Mouse (Mus musculus) MEL (cell line): ENCODE measurements around the gene Ctsd. TPM values are rescaled to one million over a fixed set of nuclear protein-coding genes. Genes with fewer than 3 reads are reported as not detected.

ENCODE experiments used
- DNase-seq: peaks from one replicate; pipeline ENCODE4 v3.0.0; 2011; ENCODE audit warnings: low read depth, low spot score
- H3K27ac ChIP-seq: 2 replicates; pipeline ENCODE4 v1.5.1; 2012; ENCODE audit warnings: low read depth, mild to moderate bottlenecking, control low read depth, low read length, moderate library complexity; ENCODE audit not compliant: control insufficient read depth
- H3K27me3 ChIP-seq, 2 experiments: fragments of 150-350 bp in 1 of 2; sonication (generic) in 1 of 2; 2 replicates each; pipeline ENCODE4 v1.6.1; 2012; ENCODE audit warnings: low read length in 2 of 2, mild to moderate bottlenecking in 2 of 2, improper control_type of control experiment in 1 of 2, moderate library complexity in 1 of 2; ENCODE audit not compliant: insufficient read depth in 2 of 2, control insufficient read depth in 1 of 2
- H3K36me3 ChIP-seq, 2 experiments: 2 replicates each; pipeline ENCODE4 v1.6.1; 2012 to 2014; ENCODE audit warnings: low read length in 2 of 2, improper control_type of control experiment in 1 of 2, inconsistent platforms in 1 of 2, mild to moderate bottlenecking in 1 of 2; ENCODE audit not compliant: insufficient read depth in 2 of 2, control insufficient read depth in 1 of 2
- H3K4me1 ChIP-seq, 2 experiments: fragments of 150-350 bp in 1 of 2; sonication (generic) in 1 of 2; 2 replicates each; pipeline ENCODE4 v1.6.1; 2012; ENCODE audit warnings: low read length in 2 of 2, improper control_type of control experiment in 1 of 2, mild to moderate bottlenecking in 1 of 2; ENCODE audit not compliant: insufficient read depth in 2 of 2, control insufficient read depth in 1 of 2
- H3K4me3 ChIP-seq, 2 experiments: fragments of 150-350 bp in 1 of 2; sonication (generic) in 1 of 2; 2 replicates each; pipeline ENCODE4 v1.5.1; 2012; ENCODE audit warnings: low read depth in 2 of 2, low read length in 2 of 2, mild to moderate bottlenecking in 2 of 2, moderate library complexity in 2 of 2, control low read depth in 1 of 2, improper control_type of control experiment in 1 of 2; ENCODE audit not compliant: control insufficient read depth in 1 of 2, insufficient read depth in 1 of 2
- H3K79me2 ChIP-seq: 2 replicates; pipeline ENCODE4 v1.6.1; 2012; ENCODE audit warnings: mild to moderate bottlenecking, low read length, moderate library complexity; ENCODE audit not compliant: control insufficient read depth, poor library complexity, insufficient read depth
- H3K9ac ChIP-seq: 2 replicates; pipeline ENCODE4 v1.6.1; 2012; ENCODE audit warnings: low read depth, mild to moderate bottlenecking, control low read depth, low read length, moderate library complexity; ENCODE audit not compliant: control insufficient read depth, poor library complexity, severe bottlenecking
- H3K9me3 ChIP-seq: fragments of 150-350 bp; sonication (generic); replicated peaks from 2 replicates; pipeline ENCODE4 v1.6.1; 2012; ENCODE audit warnings: mild to moderate bottlenecking, low read length, improper control_type of control experiment, moderate library complexity; ENCODE audit not compliant: insufficient read depth
- CHD2 ChIP-seq: IDR thresholded peaks from 2 replicates; pipeline ENCODE4 v1.6.1; 2011; ENCODE audit warnings: low read length, improper control_type of control experiment
- CTCF ChIP-seq, 3 experiments: IDR thresholded peaks in 2 of 3; conservative IDR thresholded peaks in 1 of 3; 2 replicates each; pipeline ENCODE4 v1.5.1; 2011 to 2012; ENCODE audit warnings: low read length in 3 of 3, low read depth in 2 of 3, mild to moderate bottlenecking in 2 of 3, improper control_type of control experiment in 1 of 3, inconsistent platforms in 1 of 3, mixed read lengths in 1 of 3, moderate library complexity in 1 of 3; ENCODE audit not compliant: control insufficient read depth in 1 of 3, insufficient read depth in 1 of 3, poor library complexity in 1 of 3, severe bottlenecking in 1 of 3
- ELF1 ChIP-seq: IDR thresholded peaks from 2 replicates; pipeline ENCODE4 v1.6.1; 2014; ENCODE audit warnings: low read depth, mild to moderate bottlenecking, inconsistent platforms, low read length, improper control_type of control experiment, moderate library complexity
- EP300 ChIP-seq, 2 experiments: IDR thresholded peaks; 2 replicates each; pipeline ENCODE4 v1.6.1; 2011; ENCODE audit warnings: improper control_type of control experiment in 2 of 2, low read length in 2 of 2, low read depth in 1 of 2, mild to moderate bottlenecking in 1 of 2
- GABPA ChIP-seq: IDR thresholded peaks from 2 replicates; pipeline ENCODE4 v1.6.1; 2012; ENCODE audit warnings: low read depth, mild to moderate bottlenecking, inconsistent platforms, low read length, improper control_type of control experiment, moderate library complexity
- HCFC1 ChIP-seq: IDR thresholded peaks from 2 replicates; pipeline ENCODE4 v1.6.1; 2012; ENCODE audit warnings: low read depth, mild to moderate bottlenecking, inconsistent platforms, low read length, improper control_type of control experiment, moderate library complexity
- MAX ChIP-seq: IDR thresholded peaks from 2 replicates; pipeline ENCODE4 v1.6.1; 2011; ENCODE audit warnings: low read length, improper control_type of control experiment
- MEF2A ChIP-seq: IDR thresholded peaks from 2 replicates; pipeline ENCODE4 v1.6.1; 2014; ENCODE audit warnings: low read depth, mild to moderate bottlenecking, inconsistent platforms, low read length, improper control_type of control experiment; ENCODE audit not compliant: poor library complexity, insufficient replicate concordance, severe bottlenecking; ENCODE audit errors: extremely low read depth
- MXI1 ChIP-seq: IDR thresholded peaks from 2 replicates; pipeline ENCODE4 v1.6.1; 2011; ENCODE audit warnings: mild to moderate bottlenecking, low read depth, low read length, improper control_type of control experiment
- MYC ChIP-seq: IDR thresholded peaks from 2 replicates; pipeline ENCODE4 v1.6.1; 2011; ENCODE audit warnings: low read depth, mild to moderate bottlenecking, low read length, improper control_type of control experiment, moderate library complexity
- POLR2A ChIP-seq, 2 experiments: IDR thresholded peaks; 2 replicates each; pipeline ENCODE4 v1.6.1; 2011 to 2012; ENCODE audit warnings: low read length in 2 of 2, mild to moderate bottlenecking in 2 of 2, control low read depth in 1 of 2, improper control_type of control experiment in 1 of 2, low read depth in 1 of 2, moderate library complexity in 1 of 2; ENCODE audit not compliant: control insufficient read depth in 1 of 2, insufficient read depth in 1 of 2, poor library complexity in 1 of 2
- SIN3A ChIP-seq: IDR thresholded peaks from 2 replicates; pipeline ENCODE4 v1.6.1; 2012; ENCODE audit warnings: low read length, improper control_type of control experiment, inconsistent platforms
- SMC3 ChIP-seq: IDR thresholded peaks from 2 replicates; pipeline ENCODE4 v1.6.1; 2011; ENCODE audit warnings: low read depth, low read length, improper control_type of control experiment
- TBP ChIP-seq: IDR thresholded peaks from 2 replicates; pipeline ENCODE4 v1.8.0; 2011; ENCODE audit warnings: low read depth, low read length, improper control_type of control experiment
- TCF12 ChIP-seq: IDR thresholded peaks from 2 replicates; pipeline ENCODE4 v1.6.1; 2014; ENCODE audit warnings: low read depth, mild to moderate bottlenecking, inconsistent platforms, low read length, improper control_type of control experiment, moderate library complexity
- polyA plus RNA-seq, 2 experiments: library from polyadenylated mRNA; stranded (reverse) in 1 of 2; unstranded in 1 of 2; fragments of >175 nt in 1 of 2; fragments of >200 nt in 1 of 2; gene quantifications; 2 replicates each; pipeline versions ENCODE4 v1.2.1 to v1.2.4; 2012; ENCODE audit warnings: low replicate concordance in 2 of 2, low read depth in 1 of 2; ENCODE audit not compliant: insufficient read length in 2 of 2, insufficient read depth in 1 of 2, missing spikeins in 1 of 2
- total RNA-seq: library from RNA; depleted of rRNA; stranded (reverse); fragments of 300-350 nt; gene quantifications from 2 replicates; pipeline ENCODE4 v1.2.3, GENCODE M21; 2012

The Ctsd gene
- total and polyA plus RNA-seq, 3 experiments = 89.3 to 179 (median 115) TPM

DNA sequence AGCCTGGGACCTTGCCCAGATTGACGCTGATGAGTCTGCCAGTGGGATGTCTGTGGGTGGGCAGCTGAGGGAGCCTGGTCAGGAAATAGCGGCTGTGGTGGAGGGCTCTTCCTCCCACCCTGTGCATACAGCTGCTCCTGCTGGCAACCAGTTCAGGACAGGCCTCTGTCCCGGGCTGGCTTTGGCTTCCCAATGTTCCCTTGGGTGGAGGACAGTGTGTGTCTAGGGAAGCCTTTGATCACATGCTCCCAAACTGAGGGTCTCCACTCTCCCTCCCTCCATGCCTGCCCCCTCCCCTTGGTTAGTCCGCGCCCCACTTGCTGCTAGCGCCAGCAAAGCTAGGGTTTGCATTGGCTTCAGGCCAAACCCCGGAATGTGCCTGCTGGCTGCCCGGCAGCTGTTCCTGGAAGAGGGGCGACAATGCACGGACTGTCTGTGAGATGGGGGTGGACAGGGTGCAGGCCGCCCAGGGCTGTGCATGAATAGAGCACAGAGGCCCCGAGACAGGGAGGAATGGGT, 42.4 kb upstream of the Ctsd start:
- no peak overlapping the region for H3K9ac ChIP-seq
- no peak for TF ChIP-seq MEF2A
- TF ChIP-seq POLR2A (IDR thresholded peaks at IDR 0.05; ENCODE audit: control insufficient read depth in 1 of 2, insufficient read depth in 1 of 2, low read depth in 1 of 2, low read length in 2 of 2, poor library complexity in 1 of 2) = no peak
- TF ChIP-seq ELF1 = no peak
- TF ChIP-seq SIN3A = no peak
- TF ChIP-seq MYC = no peak
- TF ChIP-seq CHD2 = no peak
- no peaks in the 10 kb centered on the region for H3K36me3 ChIP-seq
- H3K27me3 ChIP-seq = peaks cover 5 to 9% of the 10 kb centered on the region in 2 experiments; a peak in 3 of 4 replicates
- H3K79me2 ChIP-seq = no peaks in the 10 kb centered on the region
- H3K4me3 ChIP-seq = no peak overlapping the region
- no peaks in the 10 kb centered on the region for H3K4me1 ChIP-seq
- no peak overlapping the region for H3K27ac ChIP-seq
- no peaks in the 10 kb centered on the region for H3K9me3 ChIP-seq
- no peak for DNase-seq

- no peak for DNase-seq
- no peak overlapping the region for H3K4me3 ChIP-seq
- H3K9me3 ChIP-seq = no peaks in the 10 kb centered on the region
- peaks cover 5 to 9% of the 10 kb centered on the region in 2 experiments; a peak in 3 of 4 replicates for H3K27me3 ChIP-seq
- H3K36me3 ChIP-seq = no peaks in the 10 kb centered on the region
- TF ChIP-seq POLR2A (IDR thresholded peaks at IDR 0.05; ENCODE audit: control insufficient read depth in 1 of 2, insufficient read depth in 1 of 2, low read depth in 1 of 2, low read length in 2 of 2, poor library complexity in 1 of 2) (no peak), CTCF (IDR thresholded peaks at IDR 0.05 in 2 of 3, conservative IDR thresholded peaks at IDR 0.05 in 1 of 3; ENCODE audit: control insufficient read depth in 1 of 3, insufficient read depth in 1 of 3, low read depth in 2 of 3, low read length in 3 of 3, poor library complexity in 1 of 3, severe bottlenecking in 1 of 3) (peak; percentile 20 to 66 (median 46); a peak in 5 of 6 replicates), TCF12 (no peak), MXI1 (no peak), EP300 (IDR thresholded peaks at IDR 0.05; ENCODE audit: low read depth in 1 of 2, low read length in 2 of 2) (no peak), HCFC1 (no peak), TBP (no peak), GABPA (no peak), MAX (no peak), SMC3 (peak; percentile 29; the same call in 1 of the 2 replicates), MEF2A (no peak)
- TF ChIP-seq, all 39 proteins: peak for 2
- no peaks in the 10 kb centered on the region for H3K4me1 ChIP-seq
- no peak overlapping the region for H3K27ac ChIP-seq
- no peaks in the 10 kb centered on the region for H3K79me2 ChIP-seq
- no peak overlapping the region for H3K9ac ChIP-seq
Measured at GRCm38 (mm10) chr7:142428213-142428612, 40.4 kb upstream of the Ctsd start.
